ENCODE assay signal across 9 mouse cellular contexts in the genomic region with DNA sequence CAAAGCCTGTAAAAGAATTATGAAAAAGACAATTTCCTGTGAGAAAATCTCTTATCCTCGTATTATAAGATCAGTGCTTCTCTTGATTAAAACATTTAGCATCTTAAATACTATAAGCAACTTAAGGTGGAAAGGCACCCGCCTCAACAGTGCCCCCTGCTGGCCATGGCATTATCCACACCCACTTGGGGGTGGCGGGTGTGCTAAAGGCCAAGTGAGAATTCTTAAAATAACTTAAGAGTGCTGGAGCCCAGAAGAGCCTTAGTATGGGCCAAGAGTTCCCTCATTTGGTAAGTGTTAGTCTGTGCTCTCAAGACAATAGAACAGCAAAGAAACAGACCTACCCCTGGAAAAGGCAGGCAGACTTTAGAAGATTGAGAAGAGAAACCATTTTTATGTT. TPM values are rescaled to one million over a fixed set of nuclear protein-coding genes. Genes with fewer than 3 reads are reported as not detected.
A peak's percentile ranks its signal among the peaks of the same experiment; 100 is the strongest.
DNase-seq lines count a peak whose midpoint lies in the region; ATAC-seq and TF ChIP-seq lines count a peak whose summit lies in the region.
"Had no signal": no experiment of that assay in that cellular context is flagged by ENCODE, and none has a peak within 500 bp of the region (broad histone marks: within the 10 kb centered on the region; RNA-seq: fewer than 3 reads in every experiment).

No protein-coding gene starts in this region.

- intact Hi-C loops in heart, postnatal 36 days (cut with DNase I) = no loop called here

- H3K4me3 ChIP-seq in midbrain, postnatal 0 days (ENCODE audit: low read depth, low read length) = no peak overlapping the region
- H3K4me3 ChIP-seq in midbrain, embryonic 15.5 days = no peak overlapping the region
- no peak overlapping the region for H3K4me3 ChIP-seq in neural tube, embryonic 15.5 days (replicated peaks)
- H3K4me3 ChIP-seq: liver, embryonic 13.5 days had no signal

- no peak overlapping the region for H3K9ac ChIP-seq in midbrain, postnatal 0 days (replicated peaks; ENCODE audit: low read length, poor library complexity, severe bottlenecking)
- no peak overlapping the region for H3K9ac ChIP-seq in midbrain, embryonic 15.5 days
- H3K9ac ChIP-seq in neural tube, embryonic 15.5 days (replicated peaks) = no peak overlapping the region
- H3K9ac ChIP-seq: liver, embryonic 13.5 days had no signal

- no peak for ATAC-seq in midbrain, postnatal 0 days (ENCODE audit: low FRiP score)
- ATAC-seq in midbrain, embryonic 15.5 days (replicated peaks) = no peak
- ATAC-seq in neural tube, embryonic 15.5 days (ENCODE audit: low FRiP score) = no peak

- H3K27me3 ChIP-seq in midbrain, postnatal 0 days (ENCODE audit: insufficient read depth, low read length) = peaks cover 5% of the 10 kb centered on the region; the same call in 1 of the 2 replicates
- H3K27me3 ChIP-seq in midbrain, embryonic 15.5 days (replicated peaks) = peaks cover 5% of the 10 kb centered on the region
- H3K27me3 ChIP-seq in neural tube, embryonic 15.5 days (replicated peaks) = peaks cover 17% of the 10 kb centered on the region

- H3K36me3 ChIP-seq in midbrain, postnatal 0 days (ENCODE audit: insufficient read depth, low read length) = peaks cover 17% of the 10 kb centered on the region
- H3K36me3 ChIP-seq in midbrain, embryonic 15.5 days (replicated peaks) = no peaks in the 10 kb centered on the region
- no peaks in the 10 kb centered on the region for H3K36me3 ChIP-seq in neural tube, embryonic 15.5 days

- H3K27ac ChIP-seq in midbrain, postnatal 0 days (ENCODE audit: low read depth, low read length) = no peak overlapping the region
- H3K27ac ChIP-seq in midbrain, embryonic 15.5 days = no peak overlapping the region
- H3K27ac ChIP-seq in neural tube, embryonic 15.5 days (replicated peaks) = no peak overlapping the region
- H3K27ac ChIP-seq: liver, embryonic 13.5 days had no signal

- H3K9me3 ChIP-seq in midbrain, postnatal 0 days (ENCODE audit: low read length) = no peaks in the 10 kb centered on the region
- no peaks in the 10 kb centered on the region for H3K9me3 ChIP-seq in midbrain, embryonic 15.5 days
- H3K9me3 ChIP-seq in neural tube, embryonic 15.5 days (replicated peaks) = no peaks in the 10 kb centered on the region
- H3K9me3 ChIP-seq: liver, embryonic 13.5 days had no signal

- H3K4me2 ChIP-seq in midbrain, postnatal 0 days (ENCODE audit: low read depth, low read length, poor library complexity, severe bottlenecking) = no peak overlapping the region
- no peak overlapping the region for H3K4me2 ChIP-seq in midbrain, embryonic 15.5 days
- no peak overlapping the region for H3K4me2 ChIP-seq in neural tube, embryonic 15.5 days
- H3K4me2 ChIP-seq: liver, embryonic 13.5 days had no signal

- WGBS in midbrain, postnatal 0 days = 41% methylated on average over 3 of the region's 3 CpGs
- WGBS in midbrain, embryonic 15.5 days = 45% methylated on average over 3 of the region's 3 CpGs
- 61% methylated on average over 3 of the region's 3 CpGs for WGBS in neural tube, embryonic 15.5 days

- H3K4me1 ChIP-seq in midbrain, postnatal 0 days (ENCODE audit: insufficient read depth, low read length) = no peaks in the 10 kb centered on the region
- no peaks in the 10 kb centered on the region; the same call in 1 of the 2 replicates for H3K4me1 ChIP-seq in midbrain, embryonic 15.5 days
- peaks cover 14% of the 10 kb centered on the region for H3K4me1 ChIP-seq in neural tube, embryonic 15.5 days
- H3K4me1 ChIP-seq: liver, embryonic 13.5 days had no signal

- peak; percentile 69 for TF ChIP-seq CTCF in midbrain, postnatal 0 days (IDR thresholded peaks at IDR 0.05)

- peak; percentile 65 for DNase-seq in adrenal gland, postnatal 10 days
- DNase-seq in adrenal gland, postnatal 4 days (ENCODE audit: low spot score in 2 of 2) = no peak
- DNase-seq in midbrain, postnatal 0 days (ENCODE audit: low spot score) = no peak
- peak; percentile 51 to 67 for DNase-seq in heart, postnatal 36 days
- peak; percentile 71 for DNase-seq in testis, postnatal 10 days (ENCODE audit: low spot score)
- DNase-seq in right cerebral cortex, postnatal 36 days (ENCODE audit: low spot score in 2 of 2) = no peak
- DNase-seq: liver, embryonic 13.5 days had no signal

RNA-seq across cellular contexts. Expression of gene Sost, which starts 4.6 kb away (rescaled TPM):
- total RNA-seq in adrenal gland, postnatal 10 days (2021) = 1 to 10 TPM in 1 of 2 experiments, not detected in 1; 3.0 TPM
- under 1 TPM; 0.20 to 0.25 TPM for total RNA-seq in adrenal gland, postnatal 4 days (2021)
- 0.11 TPM in 1 of 2 replicates, not detected in the other for total RNA-seq in midbrain, postnatal 0 days (2014; rRNA removed)
- polyA plus RNA-seq in midbrain, postnatal 0 days (2015; fragmentation: Nextera tagmentation; extraction: Ambion mirVana) = 0.12 TPM in 1 of 2 replicates, not detected in the other
- polyA plus RNA-seq in midbrain, embryonic 15.5 days (2015; fragmentation: Nextera tagmentation; extraction: Ambion mirVana) = not detected in 2 replicates
- 1 to 10 TPM; 2.1 to 2.7 TPM for total RNA-seq in heart, postnatal 36 days (2021)
- polyA plus RNA-seq in neural tube, embryonic 15.5 days (2015; fragmentation: Nextera tagmentation; extraction: Ambion mirVana) = 0.23 TPM in 1 of 2 replicates, not detected in the other

RNA-seq across cellular contexts. Expression of gene Cfap97d1, which starts 12.7 kb away (rescaled TPM):
- not detected for total RNA-seq in adrenal gland, postnatal 10 days (2021)
- not detected for total RNA-seq in adrenal gland, postnatal 4 days (2021)
- not detected in 2 replicates for total RNA-seq in midbrain, postnatal 0 days (2014; rRNA removed)
- not detected in 2 replicates for polyA plus RNA-seq in midbrain, postnatal 0 days (2015; fragmentation: Nextera tagmentation; extraction: Ambion mirVana)
- polyA plus RNA-seq in midbrain, embryonic 15.5 days (2015; fragmentation: Nextera tagmentation; extraction: Ambion mirVana) = not detected in 2 replicates
- total RNA-seq in heart, postnatal 36 days (2021) = not detected
- not detected in 2 replicates for polyA plus RNA-seq in neural tube, embryonic 15.5 days (2015; fragmentation: Nextera tagmentation; extraction: Ambion mirVana)
- polyA plus RNA-seq: liver, embryonic 13.5 days had no signal

RNA-seq across cellular contexts. Expression of gene Dusp3, which starts 15.4 kb away (rescaled TPM):
- total RNA-seq in adrenal gland, postnatal 10 days (2021) = 10 to 100 TPM; 93.3 to 96.3 TPM
- total RNA-seq in adrenal gland, postnatal 4 days (2021) = 10 to 100 TPM; 62.2 to 71.6 TPM
- 36.3 and 54.3 TPM in 2 replicates for total RNA-seq in midbrain, postnatal 0 days (2014; rRNA removed)
- 44.1 and 48.5 TPM in 2 replicates for polyA plus RNA-seq in midbrain, postnatal 0 days (2015; fragmentation: Nextera tagmentation; extraction: Ambion mirVana)
- 21.7 and 22.2 TPM in 2 replicates for polyA plus RNA-seq in midbrain, embryonic 15.5 days (2015; fragmentation: Nextera tagmentation; extraction: Ambion mirVana)
- total RNA-seq in heart, postnatal 36 days (2021) = 100 to 1,000 TPM; 113 to 123 TPM
- 26.4 and 28.9 TPM in 2 replicates for polyA plus RNA-seq in neural tube, embryonic 15.5 days (2015; fragmentation: Nextera tagmentation; extraction: Ambion mirVana)

RNA-seq across cellular contexts. Expression of gene Mpp3, which starts 56.9 kb away (rescaled TPM):
- total RNA-seq in adrenal gland, postnatal 10 days (2021) = 10 to 100 TPM; 11.8 to 16.0 TPM
- total RNA-seq in adrenal gland, postnatal 4 days (2021) = 10 to 100 TPM; 19.2 to 24.4 TPM
- total RNA-seq in midbrain, postnatal 0 days (2014; rRNA removed) = 68.2 and 71.9 TPM in 2 replicates
- 53.9 and 54.7 TPM in 2 replicates for polyA plus RNA-seq in midbrain, postnatal 0 days (2015; fragmentation: Nextera tagmentation; extraction: Ambion mirVana)
- 60.1 and 62.9 TPM in 2 replicates for polyA plus RNA-seq in midbrain, embryonic 15.5 days (2015; fragmentation: Nextera tagmentation; extraction: Ambion mirVana)
- 1 to 10 TPM; 1.7 to 1.9 TPM for total RNA-seq in heart, postnatal 36 days (2021)
- polyA plus RNA-seq in neural tube, embryonic 15.5 days (2015; fragmentation: Nextera tagmentation; extraction: Ambion mirVana) = 49.6 and 56.6 TPM in 2 replicates

Comparison
In these comparisons a context has a peak if more than half of its experiments do, and no peak if none do; other contexts are left out.
1. DNase-seq: peak in adrenal gland, postnatal 10 days (single experiment), heart, postnatal 36 days (2 of 2) and testis, postnatal 10 days (single experiment); none in adrenal gland, postnatal 4 days (0 of 2), midbrain, postnatal 0 days (single experiment) and right cerebral cortex, postnatal 36 days (0 of 2).